Mouse (Mus musculus): ENCODE measurements at regions not wholly inside any gene's neighbourhood (a gene's known extent, or its start where the extent isn't known, plus 50 kb on each side); places are given as distances from the start of the nearest gene placed in this dataset.
"Not testable (repeated sequence)": the region's sequence is repeated elsewhere in the genome, so short reads cannot be mapped to it uniquely, and the experiment has no call there.

DNA sequence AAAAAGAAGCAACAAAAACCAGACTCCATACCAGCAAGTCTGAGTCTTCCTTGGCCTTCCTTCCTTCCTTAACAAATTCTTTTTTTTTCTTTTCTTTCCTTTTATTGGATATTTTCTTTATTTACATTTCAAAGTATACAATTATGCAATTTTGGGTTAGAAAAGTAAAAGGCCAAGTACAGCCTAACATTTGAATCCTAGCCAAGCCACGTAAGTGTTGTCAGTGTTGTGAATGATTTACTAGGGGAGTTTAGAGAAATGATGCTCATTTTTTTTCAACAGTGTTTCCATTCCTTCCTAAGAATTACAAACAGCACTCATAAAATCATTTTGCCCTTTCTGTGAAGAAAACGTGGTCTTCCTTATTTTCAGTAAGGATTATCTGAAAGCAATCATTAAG, 722.5 kb downstream of the Lrriq3 start:
- Histone ChIP-seq H3K36me3 (no peaks in the 10 kb centered on the region), H3K4me3 (no peak overlapping the region), H3K4me2 (no peak overlapping the region), H3K9me3 (no peaks in the 10 kb centered on the region), H3K9ac (no peak overlapping the region), H3K4me1 (no peaks in the 10 kb centered on the region), H3K27ac (replicated peaks) (no peak overlapping the region), H3K27me3 (replicated peaks) (no peaks in the 10 kb centered on the region)
- WGBS = 66% methylated on average over 2 of the region's 2 CpGs
- ATAC-seq (ENCODE audit: extremely low read depth, insufficient number of reproducible peaks, low FRiP score, low TSS enrichment) = no peak

DNA sequence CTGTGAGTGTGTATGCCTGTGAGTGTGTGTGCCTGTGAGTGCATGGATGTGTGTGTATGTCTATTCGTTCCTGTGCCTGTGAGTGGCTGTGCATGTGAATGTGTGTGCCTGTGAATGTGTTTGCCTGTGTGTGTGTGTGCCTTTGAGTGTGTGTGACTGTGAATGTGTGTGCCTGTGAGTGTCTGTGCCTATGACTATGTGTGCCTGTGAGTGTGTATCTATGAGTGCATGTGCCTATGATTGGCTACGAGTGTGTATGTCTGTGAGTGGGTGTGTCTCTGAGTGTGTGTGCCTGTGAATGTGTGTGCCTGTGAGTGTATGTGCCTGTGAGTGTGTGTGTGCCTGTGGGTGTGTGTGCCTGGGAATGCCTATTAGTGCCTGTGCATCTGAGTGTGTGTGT, 731.6 kb downstream of the Lrriq3 start:
- no peak for ATAC-seq (ENCODE audit: extremely low read depth, insufficient number of reproducible peaks, low FRiP score, low TSS enrichment)
- H3K36me3 ChIP-seq = no peaks in the 10 kb centered on the region
- no peaks in the 10 kb centered on the region for H3K4me1 ChIP-seq
- no peak overlapping the region for H3K9ac ChIP-seq
- H3K9me3 ChIP-seq = no peaks in the 10 kb centered on the region
- no peak overlapping the region for H3K4me2 ChIP-seq
- no peak overlapping the region for H3K27ac ChIP-seq (replicated peaks)
- no peak overlapping the region for H3K4me3 ChIP-seq
- WGBS = 84% methylated on average over 2 of the region's 2 CpGs
- H3K27me3 ChIP-seq (replicated peaks) = no peaks in the 10 kb centered on the region

DNA sequence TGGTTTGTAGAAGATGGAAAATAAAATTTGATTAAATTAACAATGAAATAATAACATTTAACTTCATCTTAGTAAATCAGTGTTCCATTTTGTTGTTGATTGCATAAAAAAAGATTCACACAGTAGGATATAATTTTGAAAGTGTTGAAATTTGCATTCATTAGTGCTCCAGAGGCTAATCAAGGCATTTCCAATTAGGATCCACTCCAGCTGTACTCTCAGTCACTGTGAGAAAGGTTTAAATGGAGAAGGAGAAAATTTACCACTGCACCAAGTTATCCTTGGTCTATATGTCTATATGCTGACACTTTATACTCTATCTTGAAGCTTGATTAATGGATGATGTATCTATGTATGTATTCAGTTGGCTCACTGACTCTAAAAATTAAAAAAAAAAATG, 695.3 kb upstream of the Negr1 start:
- Histone ChIP-seq H3K4me1 (no peaks in the 10 kb centered on the region), H3K9ac (no peak overlapping the region), H3K36me3 (no peaks in the 10 kb centered on the region), H3K4me3 (no peak overlapping the region), H3K4me2 (no peak overlapping the region), H3K27me3 (replicated peaks) (no peaks in the 10 kb centered on the region), H3K27ac (replicated peaks) (no peak overlapping the region), H3K9me3 (no peaks in the 10 kb centered on the region)
- ATAC-seq (ENCODE audit: extremely low read depth, insufficient number of reproducible peaks, low FRiP score, low TSS enrichment) = no peak

DNA sequence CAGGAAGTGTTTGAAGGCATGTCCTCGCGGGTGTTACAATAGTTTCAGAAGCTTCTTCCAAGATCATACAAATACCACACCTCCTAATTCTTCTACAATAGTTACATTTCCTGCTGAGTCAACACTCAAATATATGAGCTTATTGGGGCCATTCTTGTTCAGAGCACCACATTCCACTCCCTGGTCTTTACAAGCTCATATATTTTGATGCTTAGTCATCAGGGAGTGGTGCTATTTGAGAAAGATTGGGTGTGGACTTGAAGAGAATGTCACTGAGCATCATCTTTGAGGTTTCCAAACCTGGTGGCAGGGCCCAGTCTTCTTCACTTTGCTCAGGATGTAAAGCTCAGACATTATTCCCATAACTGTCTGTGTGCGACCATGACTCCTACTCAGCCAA, 685.9 kb upstream of the Negr1 start:
- ATAC-seq (ENCODE audit: extremely low read depth, insufficient number of reproducible peaks, low FRiP score, low TSS enrichment) = no peak
- no peaks in the 10 kb centered on the region for H3K4me1 ChIP-seq
- no peaks in the 10 kb centered on the region for H3K27me3 ChIP-seq (replicated peaks)
- no peak overlapping the region for H3K4me3 ChIP-seq
- no peak overlapping the region for H3K4me2 ChIP-seq
- no peak overlapping the region for H3K9ac ChIP-seq
- H3K27ac ChIP-seq (replicated peaks) = no peak overlapping the region
- no peaks in the 10 kb centered on the region for H3K36me3 ChIP-seq
- H3K9me3 ChIP-seq = no peaks in the 10 kb centered on the region
- WGBS = 86% methylated on average over 3 of the region's 3 CpGs

DNA sequence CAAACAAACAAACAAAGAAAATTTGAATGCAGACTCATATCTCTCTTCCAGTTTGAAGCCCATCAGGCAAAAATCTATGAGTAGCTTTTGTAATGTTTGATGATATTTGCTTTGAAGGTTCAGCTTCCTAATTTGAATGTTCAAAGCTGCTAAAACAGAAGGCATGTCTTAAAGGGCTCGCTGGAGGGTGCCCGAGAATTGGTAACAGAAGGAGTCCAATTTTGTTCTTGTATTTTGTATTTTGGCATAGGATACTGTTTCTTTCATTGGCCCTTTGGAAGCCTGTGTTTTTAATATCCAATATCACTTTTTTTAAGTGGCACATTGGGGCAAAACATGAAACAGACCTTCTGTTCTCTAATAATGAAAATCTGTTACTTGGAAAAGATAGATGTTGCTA, 683.2 kb upstream of the Negr1 start:
- Histone ChIP-seq H3K9ac (no peak overlapping the region), H3K36me3 (no peaks in the 10 kb centered on the region), H3K9me3 (no peaks in the 10 kb centered on the region; the same call in 1 of the 2 replicates), H3K4me2 (no peak overlapping the region), H3K27me3 (replicated peaks) (no peaks in the 10 kb centered on the region), H3K4me3 (no peak overlapping the region), H3K4me1 (no peaks in the 10 kb centered on the region), H3K27ac (replicated peaks) (no peak overlapping the region)
- WGBS = 82% methylated on average over 2 of the region's 2 CpGs
- no peak for ATAC-seq (ENCODE audit: extremely low read depth, insufficient number of reproducible peaks, low FRiP score, low TSS enrichment)

DNA sequence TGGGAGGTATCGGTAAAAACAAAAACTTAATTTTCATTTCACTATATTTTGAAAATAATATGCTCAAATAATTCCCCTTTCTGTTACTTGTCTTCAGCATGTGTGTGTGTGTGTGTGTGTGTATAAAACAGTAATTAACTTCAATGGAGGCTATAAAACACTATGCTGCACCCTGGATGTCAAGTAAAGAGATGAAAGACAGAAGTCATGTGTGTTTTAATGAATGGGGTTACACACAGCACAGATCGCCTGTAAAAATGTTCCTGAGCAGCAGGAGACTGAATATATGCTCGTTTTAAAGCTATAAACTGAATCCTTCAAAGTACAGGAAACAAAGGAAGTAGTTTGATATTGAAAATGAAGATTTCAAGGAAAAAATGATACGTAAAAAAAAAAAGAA, 680.9 kb upstream of the Negr1 start:
- no peak for ATAC-seq (ENCODE audit: extremely low read depth, insufficient number of reproducible peaks, low FRiP score, low TSS enrichment)

DNA sequence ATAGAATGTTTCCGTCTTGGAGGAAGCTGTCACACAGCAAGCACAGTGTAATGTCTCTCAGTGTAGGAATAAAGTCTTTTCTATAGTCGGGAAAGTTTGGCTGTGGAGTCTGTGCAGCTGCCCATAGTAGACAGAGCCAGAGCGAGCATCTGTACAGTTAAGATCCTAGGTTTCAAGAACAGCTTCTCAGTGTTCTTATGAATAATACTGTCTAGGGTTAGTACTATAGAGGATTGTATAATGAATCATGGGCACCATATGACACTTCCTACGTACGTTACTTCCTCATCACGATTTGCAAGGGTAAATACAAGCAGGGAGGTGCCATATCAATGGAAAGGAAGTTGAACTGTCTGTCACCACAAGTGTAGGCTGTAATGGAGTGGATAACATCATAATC, 645.6 kb upstream of the Negr1 start:
- Histone ChIP-seq H3K4me2 (no peak overlapping the region), H3K9me3 (no peaks in the 10 kb centered on the region), H3K27ac (replicated peaks) (no peak overlapping the region), H3K9ac (no peak overlapping the region), H3K4me1 (no peaks in the 10 kb centered on the region), H3K4me3 (no peak overlapping the region), H3K27me3 (replicated peaks) (no peaks in the 10 kb centered on the region), H3K36me3 (no peaks in the 10 kb centered on the region)
- ATAC-seq (ENCODE audit: extremely low read depth, insufficient number of reproducible peaks, low FRiP score, low TSS enrichment) = no peak
- 77% methylated on average over 6 of the region's 6 CpGs for WGBS

More for the DNA sequence above, 680.9 kb upstream of the Negr1 start:
- no peak overlapping the region for H3K4me3 ChIP-seq
- H3K36me3 ChIP-seq = no peaks in the 10 kb centered on the region
- no peak overlapping the region for H3K27ac ChIP-seq (replicated peaks)
- no peaks in the 10 kb centered on the region for H3K27me3 ChIP-seq (replicated peaks)
- 72% methylated on average over 4 of the region's 4 CpGs for WGBS
- no peaks in the 10 kb centered on the region; the same call in 1 of the 2 replicates for H3K9me3 ChIP-seq
- no peak overlapping the region for H3K4me2 ChIP-seq
- no peak overlapping the region for H3K9ac ChIP-seq
- H3K4me1 ChIP-seq = no peaks in the 10 kb centered on the region

DNA sequence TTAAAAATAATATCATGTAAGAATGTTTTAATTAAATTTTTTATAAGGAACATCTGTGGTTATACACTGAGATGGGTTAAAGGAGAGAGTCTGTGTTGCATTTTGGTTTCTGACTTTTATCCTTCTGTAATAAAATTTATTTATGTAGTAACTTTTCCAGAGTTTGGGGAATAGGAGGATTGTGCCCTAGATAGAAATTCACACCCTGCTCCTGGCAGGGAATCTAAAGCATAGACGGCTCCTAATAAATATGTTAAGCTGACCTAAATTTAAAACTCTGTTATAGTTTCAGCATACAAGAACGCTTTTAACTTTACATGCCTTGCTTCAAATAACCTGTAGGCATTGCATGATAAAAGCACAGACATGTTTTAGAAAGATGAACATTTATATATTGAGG, 618.7 kb upstream of the Negr1 start:
- H3K9ac ChIP-seq = no peak overlapping the region
- H3K4me3 ChIP-seq = no peak overlapping the region
- no peaks in the 10 kb centered on the region for H3K27me3 ChIP-seq (replicated peaks)
- WGBS = 69% methylated on average over 2 of the region's 2 CpGs
- H3K9me3 ChIP-seq = no peaks in the 10 kb centered on the region
- ATAC-seq (ENCODE audit: extremely low read depth, insufficient number of reproducible peaks, low FRiP score, low TSS enrichment) = no peak
- H3K36me3 ChIP-seq = no peaks in the 10 kb centered on the region
- H3K27ac ChIP-seq (replicated peaks) = no peak overlapping the region
- H3K4me1 ChIP-seq = no peaks in the 10 kb centered on the region
- H3K4me2 ChIP-seq = no peak overlapping the region

DNA sequence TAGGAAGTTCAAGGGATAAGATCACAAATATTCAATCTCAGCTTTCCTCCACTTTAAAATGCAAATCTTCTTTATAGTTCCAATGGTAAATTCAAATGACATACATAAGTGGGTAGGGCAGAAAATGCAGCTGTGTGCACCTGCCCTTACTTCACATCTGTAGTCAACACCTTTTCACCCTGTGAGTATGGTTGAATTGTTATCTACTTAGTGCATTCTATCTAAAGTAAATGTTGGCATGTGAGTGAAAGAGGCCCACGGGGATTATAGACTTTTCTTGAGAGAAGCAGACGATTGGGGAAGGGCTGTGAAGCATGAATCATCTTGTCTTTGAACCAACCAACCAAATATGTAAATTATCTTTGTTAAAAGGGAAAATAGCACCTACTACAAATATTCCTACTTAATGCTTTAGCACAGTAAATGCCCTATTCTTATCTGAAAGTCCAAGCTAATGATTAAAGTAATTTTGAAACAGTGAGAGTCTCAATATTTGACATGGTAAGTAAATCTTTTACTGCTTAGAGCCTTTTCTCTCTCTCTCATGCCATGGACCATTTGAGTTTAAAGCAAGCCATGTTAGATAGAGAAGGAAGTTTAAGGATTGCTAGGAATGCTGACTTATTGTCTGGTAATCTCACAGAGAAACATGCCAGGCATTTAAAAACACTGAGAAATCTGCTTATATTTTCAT, 617.4 kb upstream of the Negr1 start:
- no peaks in the 10 kb centered on the region for H3K27me3 ChIP-seq (replicated peaks)

DNA sequence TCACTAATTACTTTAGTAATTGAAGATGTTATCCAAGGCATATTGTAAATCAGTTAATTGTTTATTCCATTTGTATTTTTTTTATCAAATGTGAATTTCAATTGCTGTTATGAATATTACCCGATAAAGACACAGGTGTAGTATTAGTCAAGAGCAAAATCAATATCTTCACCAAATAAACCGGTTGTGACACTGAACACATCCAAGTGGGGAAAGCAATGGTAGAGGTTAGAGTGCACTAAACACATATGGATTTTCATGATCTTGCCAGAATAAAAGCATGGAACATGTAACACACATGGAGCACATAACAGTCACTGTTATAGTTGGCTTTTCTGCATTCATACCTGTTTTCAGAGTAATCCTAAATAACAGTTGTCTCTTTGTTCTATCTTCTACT, 616.4 kb upstream of the Negr1 start:
- WGBS = 84% methylated on average over 2 of the region's 2 CpGs
- Histone ChIP-seq H3K9ac (no peak overlapping the region), H3K9me3 (no peaks in the 10 kb centered on the region), H3K4me3 (no peak overlapping the region), H3K4me1 (no peaks in the 10 kb centered on the region), H3K27ac (replicated peaks) (no peak overlapping the region), H3K36me3 (no peaks in the 10 kb centered on the region), H3K4me2 (no peak overlapping the region), H3K27me3 (replicated peaks) (no peaks in the 10 kb centered on the region)
- ATAC-seq (ENCODE audit: extremely low read depth, insufficient number of reproducible peaks, low FRiP score, low TSS enrichment) = no peak

More for the DNA sequence above, 617.4 kb upstream of the Negr1 start:
- Histone ChIP-seq H3K4me1 (no peaks in the 10 kb centered on the region), H3K9me3 (no peaks in the 10 kb centered on the region), H3K4me3 (no peak overlapping the region), H3K27ac (replicated peaks) (no peak overlapping the region), H3K36me3 (no peaks in the 10 kb centered on the region), H3K4me2 (no peak overlapping the region), H3K9ac (no peak overlapping the region)
- WGBS = 23% methylated on average over 2 of the region's 2 CpGs
- ATAC-seq (ENCODE audit: extremely low read depth, insufficient number of reproducible peaks, low FRiP score, low TSS enrichment) = no peak

DNA sequence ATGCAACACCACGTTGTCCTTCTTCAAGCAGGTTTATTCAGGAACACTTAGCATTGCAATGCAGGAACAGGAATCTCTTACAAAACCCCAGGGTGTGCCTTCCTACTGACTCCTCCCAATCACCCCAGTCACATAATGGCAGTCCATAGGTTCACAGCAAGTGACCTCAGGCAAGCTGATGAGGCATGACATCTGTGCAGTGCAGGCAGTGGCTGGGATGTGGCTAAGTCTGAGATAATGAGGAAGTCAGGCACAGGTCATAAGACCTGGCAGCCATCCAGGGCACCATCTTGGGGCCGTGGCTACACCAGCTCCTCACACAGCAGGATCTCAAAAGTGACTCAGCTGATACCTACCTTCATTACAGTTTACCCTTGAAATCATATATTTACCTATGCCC, 599.1 kb upstream of the Negr1 start:
- H3K36me3 ChIP-seq; ATAC-seq (ENCODE audit: extremely low read depth, insufficient number of reproducible peaks, low FRiP score, low TSS enrichment); H3K4me1 ChIP-seq; H3K27me3 ChIP-seq (replicated peaks); H3K9ac ChIP-seq; H3K4me2 ChIP-seq; H3K9me3 ChIP-seq; H3K4me3 ChIP-seq; H3K27ac ChIP-seq (replicated peaks): not testable (repeated sequence)
- WGBS = 38% methylated on average over 2 of the region's 2 CpGs

DNA sequence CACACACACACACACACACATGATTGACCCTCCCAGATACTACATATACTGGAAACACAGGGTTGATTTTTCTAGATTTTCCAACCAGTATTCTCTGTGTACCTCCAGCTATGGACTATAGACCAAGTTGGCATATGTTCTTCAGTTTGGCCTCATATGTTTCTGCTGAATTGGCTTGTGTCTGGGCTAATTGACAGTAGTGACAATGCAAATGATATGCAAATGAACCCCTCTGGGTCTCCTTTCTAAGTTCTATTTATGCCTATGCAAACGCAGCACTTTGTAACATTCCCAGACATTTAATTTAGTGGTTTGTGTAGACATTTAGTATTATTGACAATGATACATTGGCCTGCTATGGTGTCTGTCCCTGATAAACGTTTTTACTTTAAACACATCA, 582.0 kb upstream of the Negr1 start:
- Histone ChIP-seq H3K9me3 (no peaks in the 10 kb centered on the region), H3K9ac (no peak overlapping the region), H3K4me1 (no peaks in the 10 kb centered on the region), H3K36me3 (no peaks in the 10 kb centered on the region), H3K27ac (replicated peaks) (no peak overlapping the region), H3K4me2 (no peak overlapping the region), H3K4me3 (no peak overlapping the region), H3K27me3 (replicated peaks) (no peaks in the 10 kb centered on the region)
- 60% methylated on average over 2 of the region's 2 CpGs for WGBS
- no peak for ATAC-seq (ENCODE audit: extremely low read depth, insufficient number of reproducible peaks, low FRiP score, low TSS enrichment)

All from heart, embryonic 13.5 days (tissue).